Mouse (Mus musculus): ENCODE data around the gene Foxp1. TPM values are rescaled to one million over a fixed set of nuclear protein-coding genes. Genes with fewer than 3 reads are reported as not detected.

Gene Foxp1
- total RNA-seq, 2 experiments from 2014 or later: 132 to 157 TPM

DNA sequence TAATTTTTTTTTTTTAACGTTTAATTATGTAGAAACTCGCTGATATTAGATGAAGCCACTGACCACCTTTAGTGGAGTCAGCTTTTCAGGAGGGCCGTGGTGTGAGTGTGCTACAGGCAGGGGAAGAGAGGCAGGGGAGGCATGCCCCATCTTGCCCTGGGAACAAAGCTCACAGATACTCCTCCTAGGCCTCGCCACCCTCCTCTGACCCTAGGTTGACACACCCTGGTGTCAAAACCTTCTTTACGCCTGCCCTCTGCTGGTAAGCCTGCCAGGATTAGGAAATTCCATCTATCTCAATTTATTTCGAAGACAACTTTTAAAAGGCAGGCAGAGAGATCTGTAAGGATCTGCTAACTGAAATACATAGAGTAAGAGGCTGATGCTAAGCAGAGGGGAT lies 489.5 kb downstream of the Foxp1 start:
- DNase-seq (ENCODE audit: low spot score in 2 of 2): no peak
- intact Hi-C loops (cut with DNase I): no loop called here

DNA sequence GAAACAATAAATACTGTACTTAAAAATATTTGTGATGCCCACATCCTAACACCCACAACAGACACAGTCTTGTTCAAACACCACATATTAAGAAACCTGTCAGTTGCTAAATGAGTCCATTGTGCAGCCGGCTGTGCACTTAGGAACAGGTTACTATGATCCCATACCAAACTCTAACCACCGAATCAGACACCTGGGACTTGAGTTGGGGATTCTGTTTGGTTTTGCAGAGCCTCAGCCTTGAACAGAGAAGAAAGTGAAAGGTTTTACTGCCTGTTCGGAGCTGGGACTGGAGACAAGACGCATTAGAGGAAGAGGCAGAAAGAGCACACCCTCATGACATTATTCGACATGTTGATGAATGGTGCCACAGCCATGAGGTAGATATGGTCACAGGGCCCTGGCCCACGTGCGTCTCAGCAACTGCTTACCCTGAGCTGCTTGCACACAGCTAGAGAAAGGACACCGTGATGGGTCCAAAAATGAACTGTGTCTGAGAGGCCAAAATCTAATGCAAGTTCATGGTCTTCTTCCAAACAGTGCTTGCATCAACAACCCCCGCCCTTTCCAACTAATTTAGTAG lies 491.1 kb downstream of the Foxp1 start:
- intact Hi-C loops (cut with DNase I): no loop called here
- no peak for DNase-seq (ENCODE audit: low spot score in 2 of 2)

DNA sequence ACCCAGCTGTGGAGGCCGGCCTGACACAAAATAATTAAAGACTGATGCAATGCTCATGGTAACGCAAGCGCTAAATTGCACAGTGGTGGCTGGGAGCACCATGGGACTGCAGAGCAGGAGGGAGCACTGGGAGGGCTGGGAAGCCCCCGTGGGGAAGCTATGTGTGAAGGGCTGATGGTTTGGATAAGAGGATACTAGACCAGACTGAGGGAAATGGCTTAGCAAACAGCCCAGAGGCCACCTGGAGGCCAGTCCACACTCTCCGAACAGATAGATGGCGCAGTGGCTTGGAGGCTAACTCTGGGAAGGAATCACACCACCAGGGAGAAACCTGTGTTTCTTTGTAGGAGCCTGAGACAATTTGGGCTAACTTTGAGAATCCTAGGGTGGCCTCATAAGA lies 492.3 kb downstream of the Foxp1 start:
- no peak for DNase-seq (ENCODE audit: low spot score in 2 of 2)
- intact Hi-C loops (cut with DNase I): no loop called here

DNA sequence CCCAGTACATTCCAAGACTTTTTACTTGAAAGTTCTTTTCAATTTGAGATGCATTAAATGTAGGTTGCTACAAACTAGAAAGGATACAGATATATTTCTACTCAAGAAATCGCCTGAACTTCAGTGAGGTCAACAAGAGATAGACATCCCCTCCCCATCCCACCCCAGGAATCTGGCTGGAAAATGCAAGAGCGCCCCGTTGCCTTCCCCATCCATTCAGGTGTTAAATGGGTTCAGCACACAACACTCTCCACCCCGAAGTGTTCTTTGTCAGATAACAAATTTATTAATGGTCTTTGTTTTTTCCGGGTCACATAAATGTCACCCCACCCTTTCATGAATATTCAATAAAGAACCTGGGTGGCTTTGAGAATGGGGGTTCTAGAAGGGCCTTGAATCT lies 493.1 kb downstream of the Foxp1 start:
- intact Hi-C loops (cut with DNase I): loop anchor here (5.0 to 10.0 kb wide), 3 partner anchors 493 to 925 kb away; partner anchors contain the start of gene Foxp1
- DNase-seq (ENCODE audit: low spot score in 2 of 2): no peak

DNA sequence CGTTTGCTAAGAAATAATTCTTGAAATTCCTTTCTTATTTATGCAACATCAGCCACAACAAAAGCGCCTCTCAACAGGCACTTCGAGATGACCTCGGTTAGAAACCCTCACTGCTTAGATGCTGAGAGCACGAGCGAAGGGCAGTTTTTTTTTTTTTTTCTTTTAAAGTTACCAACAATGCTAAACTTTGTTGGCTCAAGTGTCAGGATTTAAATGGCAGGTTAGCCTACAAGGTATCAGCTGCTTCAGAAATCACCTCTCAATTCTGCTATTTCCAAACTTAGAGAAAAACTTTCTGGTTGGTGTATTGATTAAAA lies 493.6 kb downstream of the Foxp1 start:
- intact Hi-C loops (cut with DNase I): loop anchor here (5.0 to 10.0 kb wide), 3 partner anchors 493 to 924 kb away; partner anchors contain the start of gene Foxp1
- DNase-seq (ENCODE audit: low spot score in 2 of 2): no peak

DNA sequence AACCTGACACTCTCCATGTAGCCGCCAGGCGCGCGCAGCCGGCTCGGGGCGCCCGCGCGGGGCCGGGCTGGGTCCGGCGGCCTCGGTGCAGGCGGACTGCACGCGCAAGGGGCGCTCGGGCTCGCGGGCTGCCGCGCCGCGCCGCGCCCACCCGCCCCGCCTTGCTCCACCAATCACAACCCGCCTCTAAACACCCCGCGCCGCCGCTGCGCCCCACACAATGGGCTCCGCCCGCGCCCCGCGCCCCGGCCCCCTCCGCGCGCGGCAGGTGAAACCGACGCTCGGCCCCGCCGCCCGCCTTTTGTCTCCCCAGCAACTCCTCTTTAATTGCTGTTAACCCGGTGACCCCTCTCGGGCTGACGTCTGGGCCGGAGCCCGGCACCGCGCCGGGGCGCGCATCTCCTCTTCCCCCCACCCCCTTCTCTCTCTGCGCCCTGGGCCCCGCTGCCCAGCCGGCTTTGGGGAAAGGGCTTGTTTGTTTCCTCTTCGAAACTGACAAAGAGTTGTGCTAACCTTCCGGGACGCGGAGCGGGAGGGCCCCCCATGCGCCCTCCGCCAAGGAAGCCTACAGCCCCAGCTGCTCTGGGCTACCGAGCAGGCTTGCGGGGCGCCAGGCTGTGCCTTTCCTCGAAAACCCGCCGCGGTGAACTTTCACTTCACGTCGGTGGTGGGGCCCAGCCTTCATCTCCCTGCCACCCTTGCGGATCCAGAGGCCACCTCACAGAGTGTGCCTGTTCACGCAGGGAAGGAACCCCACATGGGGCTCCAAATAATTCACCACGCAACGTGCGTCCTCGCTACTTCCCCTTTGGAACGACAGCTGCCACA lies 494.1 kb downstream of the Foxp1 start:
- intact Hi-C loops (cut with DNase I): loop anchor here (5.0 to 10.0 kb wide), 3 partner anchors 494 to 924 kb away; partner anchors contain the start of gene Foxp1
- peak in 1 of 2 experiments; percentile 46 for DNase-seq (ENCODE audit: low spot score in 2 of 2)

DNA sequence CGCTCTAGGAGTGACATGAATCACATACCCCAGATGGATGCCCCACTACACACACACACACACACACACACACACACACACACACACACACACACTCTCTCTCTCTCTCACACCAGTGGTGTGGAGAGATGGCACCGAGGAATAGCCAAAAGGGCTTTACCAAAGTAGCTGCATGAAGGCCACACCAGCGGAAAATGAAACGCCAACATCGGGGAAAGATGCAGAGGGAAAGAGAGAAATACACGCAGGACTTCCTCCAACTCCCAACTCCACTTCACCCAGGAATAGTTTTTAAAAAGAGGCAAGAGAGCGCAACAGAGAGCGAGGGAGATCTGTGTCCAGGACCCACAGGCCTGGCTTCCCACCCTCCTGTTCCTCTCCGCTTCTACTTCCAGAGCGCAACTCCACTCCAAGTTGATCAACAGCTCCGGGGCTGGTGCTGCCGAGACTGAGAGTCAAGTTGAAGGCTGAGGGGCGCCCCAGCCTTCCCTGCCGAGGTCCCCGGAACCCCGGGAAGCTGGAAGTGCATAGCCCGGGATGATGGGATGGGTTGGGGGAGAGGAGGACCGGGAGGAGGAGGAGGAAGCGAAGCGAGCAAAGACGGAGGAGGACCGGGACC lies 494.9 kb downstream of the Foxp1 start:
- DNase-seq (ENCODE audit: low spot score in 2 of 2): peak in 1 of 2 experiments; percentile 51
- intact Hi-C loops (cut with DNase I): loop anchor here (5.0 to 10.0 kb wide), 3 partner anchors 495 to 923 kb away; partner anchors contain the start of gene Foxp1

DNA sequence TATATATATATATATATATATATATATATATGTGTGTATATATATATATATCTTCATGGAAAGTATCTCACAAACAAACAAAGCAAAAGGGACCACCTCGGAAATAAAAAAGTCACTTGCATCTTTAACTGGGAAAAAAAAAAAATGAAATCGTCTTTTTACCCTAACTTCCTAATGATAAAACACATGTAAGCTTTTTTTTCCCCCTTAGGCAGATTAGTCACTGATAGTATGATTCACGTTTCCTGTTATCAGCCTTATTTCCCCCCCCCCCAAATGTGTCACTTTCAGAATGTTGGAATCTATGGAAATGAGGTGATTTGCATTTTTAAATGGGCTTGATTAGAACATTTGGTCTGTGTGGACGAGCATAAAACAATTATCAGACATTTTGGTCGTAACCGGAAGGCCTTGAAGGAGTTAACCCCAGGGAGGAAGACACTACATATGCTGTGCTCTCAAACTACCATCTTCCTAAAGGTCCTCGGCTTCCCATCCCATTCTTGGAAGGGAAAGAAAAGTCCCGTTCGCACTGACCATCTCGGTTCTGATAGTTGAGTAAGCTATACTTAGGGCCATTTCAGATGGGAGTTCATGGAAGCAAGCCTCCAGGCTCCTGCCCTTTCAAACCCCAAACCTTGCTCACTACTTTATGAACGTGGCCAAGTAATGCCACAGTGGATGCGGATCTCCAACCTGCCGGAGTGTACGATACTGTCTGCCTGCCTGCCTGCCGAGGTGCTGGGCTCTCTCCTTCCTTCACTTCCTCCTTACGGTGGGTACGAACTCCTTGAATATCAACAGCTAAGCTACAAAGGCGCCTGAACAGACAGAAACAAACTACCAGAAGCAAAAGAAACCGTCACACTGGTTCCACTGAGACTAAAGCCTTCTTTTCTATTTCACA lies 495.6 kb downstream of the Foxp1 start:
- no peak for DNase-seq (ENCODE audit: low spot score in 2 of 2)
- intact Hi-C loops (cut with DNase I): loop anchor here (5.0 to 10.0 kb wide), 3 partner anchors 495 to 922 kb away; partner anchors contain the start of gene Foxp1

DNA sequence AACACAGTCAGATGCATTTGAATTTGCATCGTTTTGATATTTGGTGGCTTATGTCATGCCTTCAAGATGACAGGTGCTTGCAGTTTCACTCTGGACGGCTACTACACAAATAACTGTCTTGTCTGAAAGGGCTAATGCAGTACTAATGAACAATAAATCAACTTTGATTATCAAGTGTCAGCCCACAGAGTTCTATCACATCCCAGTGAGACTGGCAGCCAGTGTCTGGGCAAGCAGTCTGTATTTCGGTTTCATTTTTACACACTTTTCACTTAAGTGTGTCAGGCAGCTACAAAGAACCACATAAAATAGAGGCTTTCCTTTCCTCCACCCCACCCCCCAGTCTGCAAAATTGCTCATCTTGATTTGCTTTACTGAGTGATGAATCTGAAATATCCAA lies 496.5 kb downstream of the Foxp1 start:
- intact Hi-C loops (cut with DNase I): loop anchor here (5.0 to 10.0 kb wide), 3 partner anchors 496 to 921 kb away; partner anchors contain the start of gene Foxp1
- DNase-seq (ENCODE audit: low spot score in 2 of 2): no peak

DNA sequence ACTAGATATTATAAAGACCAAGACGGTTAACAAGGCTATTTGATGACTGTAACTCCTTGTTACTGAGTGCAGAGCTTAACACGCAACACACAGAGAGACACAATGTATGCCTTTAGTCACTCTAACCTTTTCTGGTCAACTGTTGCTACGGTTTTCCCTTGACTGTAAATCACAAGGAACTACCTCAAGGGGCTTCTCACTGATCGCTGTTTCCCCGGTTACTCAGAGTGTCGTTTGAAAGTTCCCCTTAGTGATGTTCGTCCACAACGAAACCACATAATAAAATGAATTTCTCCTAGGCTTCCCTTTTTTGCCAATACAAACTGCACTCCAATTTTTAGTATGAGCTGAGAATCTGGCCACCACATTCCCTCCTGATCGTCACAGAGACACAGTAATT lies 497.9 kb downstream of the Foxp1 start:
- intact Hi-C loops (cut with DNase I): loop anchor here (5.0 to 10.0 kb wide), 3 partner anchors 497 to 920 kb away; no protein-coding TSS in a partner anchor
- no peak for DNase-seq (ENCODE audit: low spot score in 2 of 2)

DNA sequence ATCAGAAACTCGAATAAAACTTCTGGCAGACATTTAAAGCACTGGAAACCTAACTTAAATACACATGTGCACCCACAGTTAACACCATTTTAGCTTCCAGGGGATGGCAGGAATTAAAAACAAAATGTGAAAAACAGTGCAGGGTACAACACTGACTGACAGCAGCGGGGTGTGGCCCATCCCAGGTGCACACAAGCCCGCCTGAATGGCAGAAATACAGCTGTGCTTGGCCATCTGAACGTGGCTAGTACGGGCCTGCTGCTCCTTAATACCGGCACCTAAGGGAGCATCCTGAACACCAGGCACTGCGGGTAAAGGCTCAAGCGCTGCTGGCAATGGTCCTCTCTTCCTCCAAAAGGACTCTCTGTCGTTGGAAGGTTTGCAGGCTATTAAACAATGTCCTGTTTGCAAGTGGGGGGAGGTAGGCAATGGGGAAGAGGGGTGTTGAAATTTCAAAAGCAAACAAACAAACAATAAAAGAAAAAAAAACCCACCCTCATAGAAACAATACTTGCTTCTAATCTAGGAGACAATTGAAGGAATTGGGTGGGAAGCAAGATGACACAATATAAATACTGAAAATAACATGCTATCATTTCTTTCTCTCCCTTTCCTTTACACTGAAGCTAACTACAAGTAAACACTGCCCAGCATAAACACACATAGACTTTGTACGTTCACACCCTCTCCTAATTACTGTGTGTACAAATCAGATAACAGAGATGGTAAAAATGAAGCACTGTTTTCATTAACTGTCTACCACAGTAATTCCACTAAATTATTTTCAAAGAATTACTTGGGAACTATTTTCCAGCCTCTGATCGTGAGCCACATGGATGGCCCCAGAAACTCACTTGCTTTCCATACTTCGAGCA lies 501.7 kb downstream of the Foxp1 start:
- DNase-seq (ENCODE audit: low spot score in 2 of 2): no peak
- intact Hi-C loops (cut with DNase I): loop anchor here (5.0 to 10.0 kb wide), 3 partner anchors 494 to 916 kb away; no protein-coding TSS in a partner anchor

DNA sequence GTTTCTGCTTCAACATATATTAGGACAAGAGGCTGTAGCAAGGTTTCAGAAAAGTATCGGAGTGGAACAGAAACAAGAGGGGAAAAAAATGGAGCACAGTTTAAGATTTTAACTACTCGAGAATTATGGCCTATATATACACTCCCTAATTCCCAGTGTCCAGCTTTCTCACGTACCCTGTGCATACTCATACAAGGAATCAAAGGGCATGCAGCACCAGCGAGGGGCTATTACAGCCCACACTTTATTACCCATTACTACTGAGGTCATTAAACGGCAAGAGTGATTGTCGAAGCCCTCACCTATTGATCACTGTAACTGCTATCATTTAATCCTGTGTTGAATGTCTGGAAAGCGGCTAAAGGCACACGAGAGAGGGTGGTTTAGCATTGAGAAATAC lies 502.8 kb downstream of the Foxp1 start:
- intact Hi-C loops (cut with DNase I): loop anchor here (5.0 to 10.0 kb wide), 3 partner anchors 492 to 915 kb away; no protein-coding TSS in a partner anchor

DNA sequence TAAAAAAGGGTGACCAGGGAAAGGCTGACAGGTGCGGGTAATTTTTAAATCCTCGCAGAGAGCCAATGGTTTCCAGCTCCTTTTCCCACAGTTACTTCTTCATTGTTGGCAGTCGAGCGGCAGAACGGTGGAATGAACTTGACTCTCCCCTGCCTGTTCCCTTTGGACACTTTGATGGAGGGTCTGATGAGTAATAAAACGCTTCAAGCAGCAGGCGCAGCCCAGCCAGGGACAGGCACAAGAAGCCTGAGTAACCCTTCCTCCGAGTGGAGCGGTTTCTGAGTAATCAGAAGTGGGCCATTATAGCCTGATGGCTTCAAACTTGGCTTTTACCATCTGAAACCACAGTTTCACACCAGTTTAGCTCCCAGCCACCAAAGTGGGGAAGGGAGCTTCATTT lies 503.3 kb downstream of the Foxp1 start:
- intact Hi-C loops (cut with DNase I): no loop called here
- DNase-seq (ENCODE audit: low spot score in 2 of 2): no peak

More for the DNA sequence above, 502.8 kb downstream of the Foxp1 start:
- no peak for DNase-seq (ENCODE audit: low spot score in 2 of 2)

DNA sequence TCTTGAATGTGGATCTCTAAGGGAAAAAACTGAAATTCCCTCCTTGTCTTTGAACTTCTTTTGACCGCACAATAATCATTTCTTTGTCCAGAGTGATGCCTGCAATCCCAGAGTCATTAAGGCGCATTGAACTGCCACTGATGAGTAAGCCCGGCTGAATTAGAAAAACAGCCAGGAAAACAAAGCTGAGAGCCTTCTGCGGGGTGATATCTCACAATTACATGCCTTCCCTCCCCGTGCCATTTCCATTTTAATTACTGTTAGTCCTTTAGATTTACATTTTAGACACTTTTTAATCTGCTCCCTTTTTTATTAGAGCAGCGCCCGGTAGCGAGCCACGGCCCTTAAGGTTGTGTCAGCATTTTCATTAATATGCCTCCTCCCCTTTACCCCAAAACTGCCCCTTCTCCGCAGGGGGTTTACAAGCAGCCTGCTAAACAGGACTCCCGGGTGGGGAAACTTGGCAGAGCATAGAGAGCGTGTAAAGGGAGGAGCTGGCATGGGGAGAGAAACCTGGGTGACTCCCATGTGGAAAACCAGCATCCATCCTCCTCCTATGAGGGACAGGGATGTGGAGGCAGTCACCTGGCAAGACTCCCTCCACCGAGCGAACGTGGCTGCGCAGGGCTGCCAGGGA lies 508.5 kb downstream of the Foxp1 start:
- peak in 1 of 2 experiments; percentile 63 for DNase-seq (ENCODE audit: low spot score in 2 of 2)
- intact Hi-C loops (cut with DNase I): no loop called here

DNA sequence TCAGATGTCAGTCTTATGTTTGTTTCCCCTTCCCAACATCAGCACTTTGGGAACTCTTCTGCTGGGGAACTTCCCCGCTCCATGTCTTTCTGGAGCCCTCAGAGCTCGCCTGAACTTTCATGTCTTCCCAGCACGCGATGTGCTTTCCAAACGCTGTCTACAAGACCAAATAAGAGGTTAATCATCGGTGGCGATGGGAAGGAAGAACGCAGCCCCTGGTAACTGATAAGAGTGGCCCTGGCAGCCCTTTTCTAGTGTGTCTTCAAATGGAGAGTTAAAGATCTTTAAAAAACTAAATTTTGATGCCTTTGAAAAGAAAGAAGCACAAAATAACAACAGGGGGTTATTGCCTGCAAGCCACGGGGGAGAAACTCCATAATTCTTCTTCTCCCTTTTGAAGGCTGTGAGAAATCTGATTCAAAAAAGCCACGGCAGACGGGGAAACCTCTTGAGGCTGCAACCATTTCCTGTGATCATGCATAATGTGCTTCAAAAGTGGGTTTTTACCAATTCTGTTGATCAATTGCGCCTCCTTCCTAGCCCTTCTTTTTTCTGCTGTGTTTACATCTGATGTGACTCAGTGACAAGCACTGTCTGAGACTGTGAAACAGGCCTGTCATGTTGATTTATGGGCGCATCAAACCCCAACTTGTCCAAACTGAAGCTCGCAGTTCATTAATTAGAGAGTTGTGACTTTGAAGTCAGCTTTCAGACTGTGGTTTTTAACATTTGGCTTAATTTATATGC lies 509.2 kb downstream of the Foxp1 start:
- DNase-seq (ENCODE audit: low spot score in 2 of 2): no peak
- intact Hi-C loops (cut with DNase I): no loop called here

DNA sequence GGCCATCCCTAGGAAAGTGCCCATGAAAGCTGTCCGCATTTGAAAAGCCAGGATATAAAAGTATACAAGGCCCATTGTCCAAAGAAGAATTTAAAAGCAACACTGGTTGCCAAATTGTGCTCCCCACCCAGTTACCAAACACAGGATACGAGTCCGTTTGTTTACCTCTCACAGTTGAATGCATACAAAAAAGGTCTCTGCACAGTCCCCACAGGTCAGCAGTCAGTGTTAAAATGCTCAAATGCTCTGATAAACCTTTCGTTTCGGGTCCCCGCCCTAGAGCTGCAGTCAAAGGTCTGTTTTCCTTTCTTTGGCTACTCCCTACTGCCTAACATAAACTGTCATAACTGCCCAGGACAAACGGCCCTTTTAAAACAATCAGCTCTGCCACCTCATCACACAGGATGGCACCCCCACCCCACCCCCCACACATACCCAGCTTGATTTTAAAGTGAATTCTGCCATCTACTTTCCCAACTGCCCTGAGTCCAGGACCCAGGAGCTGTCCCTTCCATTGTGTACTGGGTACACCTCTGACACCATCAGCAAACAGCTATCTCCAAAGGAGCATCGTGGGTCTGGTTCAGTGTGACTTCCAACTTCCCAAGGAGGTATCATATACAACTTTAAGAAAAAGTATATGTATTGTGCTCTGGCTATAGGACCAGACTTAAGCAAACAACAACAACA lies 510.5 kb downstream of the Foxp1 start:
- no peak for DNase-seq (ENCODE audit: low spot score in 2 of 2)
- intact Hi-C loops (cut with DNase I): no loop called here

DNA sequence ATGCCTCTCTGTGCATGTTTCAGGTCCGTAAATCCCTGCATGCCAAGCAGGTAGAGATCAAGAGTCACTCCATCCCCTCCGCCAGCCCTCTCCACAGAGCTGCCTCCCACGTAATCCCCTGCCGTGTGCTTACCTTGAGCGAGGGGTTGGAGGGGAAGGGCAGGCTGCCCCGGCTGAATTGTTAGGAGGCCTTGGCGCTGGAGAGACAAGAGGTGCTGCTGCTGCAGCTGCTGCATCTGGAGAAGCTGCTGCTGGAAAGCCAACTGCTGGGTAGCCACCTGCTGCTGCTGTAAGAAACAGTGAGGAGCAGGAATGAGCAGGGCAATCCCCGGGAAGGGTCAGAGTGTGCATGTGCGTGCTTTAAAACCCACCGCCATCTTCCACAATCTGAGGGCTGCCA lies 512.8 kb downstream of the Foxp1 start:
- no peak for DNase-seq (ENCODE audit: low spot score in 2 of 2)
- intact Hi-C loops (cut with DNase I): no loop called here

Data from left cerebral cortex, postnatal 25 days (tissue).